Mouse (Mus musculus) cortical plate, adult 2 months (tissue): ENCODE results near the gene Ndufv3.

Source experiments
- CTCF ChIP-seq: fragments of 200-500 bp; IDR thresholded peaks from 2 replicates; pipeline ENCODE4 v1.5.1; 2011; ENCODE audit warnings: mild to moderate bottlenecking, control low read depth, low read length; ENCODE audit not compliant: insufficient read depth; ENCODE audit errors: extremely low read depth
- POLR2A ChIP-seq: fragments of 200-500 bp; IDR thresholded peaks from 2 replicates; pipeline ENCODE4 v1.6.1; 2011; ENCODE audit warnings: mild to moderate bottlenecking, low read length, control low read depth; ENCODE audit not compliant: insufficient read depth; ENCODE audit errors: extremely low read depth

GRCm38 (mm10) chr17:31510944-31511343 lies 9.0 kb upstream of the Ndufv3 start:
- TF ChIP-seq CTCF, result no peak
- TF ChIP-seq POLR2A, result no peak
